13 mouse cellular contexts compared by ENCODE assay signal in genomic region chr2:5768946-5769345, GRCm38 (mm10).
"Had no signal": no experiment of that assay in that cellular context is flagged by ENCODE, and none has a peak within 500 bp of the region (broad histone marks: within the 10 kb centered on the region; RNA-seq: fewer than 3 reads in every experiment).

No protein-coding gene starts in this region.

- H3K27ac ChIP-seq: liver, embryonic 13.5 days; liver, embryonic 15.5 days; midbrain, embryonic 10.5 days; midbrain, embryonic 12.5 days; neural tube, embryonic 12.5 days had no signal

- H3K4me1 ChIP-seq: liver, embryonic 13.5 days; liver, embryonic 15.5 days; midbrain, embryonic 10.5 days; midbrain, embryonic 12.5 days; neural tube, embryonic 12.5 days had no signal

- H3K9me3 ChIP-seq: liver, embryonic 13.5 days; liver, embryonic 15.5 days; midbrain, embryonic 10.5 days; midbrain, embryonic 12.5 days; neural tube, embryonic 12.5 days had no signal

- H3K9ac ChIP-seq: liver, embryonic 13.5 days; liver, embryonic 15.5 days; liver, postnatal 0 days; midbrain, embryonic 12.5 days; neural tube, embryonic 12.5 days had no signal

- H3K4me3 ChIP-seq: liver, embryonic 13.5 days; liver, embryonic 15.5 days; midbrain, embryonic 10.5 days; midbrain, embryonic 12.5 days; neural tube, embryonic 12.5 days had no signal

- H3K4me2 ChIP-seq: liver, embryonic 13.5 days; liver, embryonic 15.5 days; midbrain, embryonic 12.5 days; neural tube, embryonic 12.5 days had no signal

- H3K27me3 ChIP-seq: liver, embryonic 13.5 days; liver, embryonic 15.5 days; midbrain, embryonic 12.5 days; neural tube, embryonic 12.5 days had no signal

- ATAC-seq: liver, postnatal 0 days had no signal

- H3K36me3 ChIP-seq: liver, embryonic 13.5 days; liver, embryonic 15.5 days; midbrain, embryonic 10.5 days; midbrain, embryonic 12.5 days; neural tube, embryonic 12.5 days had no signal

- DNase-seq: liver, embryonic 13.5 days; liver, postnatal 0 days; lung, adult 2 months; lung, postnatal 10 days; midbrain, embryonic 14.5 days; right cerebral cortex, postnatal 14 days; thymus, adult 18-20 months; thymus, postnatal 14 days; thymus, postnatal 36 days had no signal
